Mouse (Mus musculus) ES-E14 (cell line): Measurements from ENCODE around the gene AU022252.

ENCODE experiments used
- HCFC1 ChIP-seq: IDR thresholded peaks from 2 replicates; pipeline ENCODE4 v1.6.1; 2012; ENCODE audit warnings: low read length, inconsistent platforms, borderline replicate concordance; ENCODE audit not compliant: insufficient read depth
- MAFK ChIP-seq: IDR thresholded peaks from 2 replicates; pipeline ENCODE4 v1.6.1; 2014; ENCODE audit warnings: mild to moderate bottlenecking, low read depth, low read length, inconsistent platforms; ENCODE audit not compliant: insufficient read depth
- ZNF384 ChIP-seq: IDR thresholded peaks from 2 replicates; pipeline ENCODE4 v1.6.1; 2012; ENCODE audit warnings: low read depth, low read length, inconsistent platforms

DNA sequence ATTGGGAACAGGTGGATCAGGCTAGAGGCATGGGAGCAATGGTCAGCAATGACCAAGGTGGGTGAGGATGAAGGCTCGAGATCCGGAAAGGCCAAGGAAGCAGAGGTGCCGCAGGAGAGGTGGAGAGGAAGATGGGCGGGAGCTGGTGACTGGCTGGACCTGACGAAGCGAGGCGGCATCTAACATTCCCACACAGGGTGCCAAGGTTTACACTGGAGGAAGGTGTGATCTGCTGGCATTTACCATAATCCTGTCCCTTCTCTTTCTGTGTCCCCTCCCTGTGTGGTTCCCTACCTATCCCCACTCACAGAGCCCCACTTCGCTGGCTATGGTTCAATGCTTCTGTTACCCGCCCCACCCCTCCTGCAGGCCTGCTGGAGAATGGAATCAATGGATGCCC lies 13.4 kb upstream of the AU022252 start:
- TF ChIP-seq ZNF384 (no peak), HCFC1 (no peak), MAFK (no peak)
